Mouse (Mus musculus) heart, adult 2 months (tissue): ENCODE measurements around the gene Krt83. TPM values are rescaled to one million over a fixed set of nuclear protein-coding genes. Genes with fewer than 3 reads are reported as not detected.

Source experiments
- DNase-seq, 2 experiments: peaks; one replicate each; pipeline ENCODE4 v3.0.0; 2021
- H3K27ac ChIP-seq: fragments of 200-600 bp; 2 replicates; pipeline ENCODE4 v1.8.1; 2022
- H3K27me3 ChIP-seq: fragments of 200-500 bp; 2 replicates; pipeline ENCODE4 v1.6.1; 2012; ENCODE audit warnings: mild to moderate bottlenecking, low read length, inconsistent platforms, mixed read lengths; ENCODE audit not compliant: control insufficient read depth, insufficient read depth
- H3K36me3 ChIP-seq: fragments of 200-500 bp; 2 replicates; pipeline ENCODE4 v1.6.1; 2012; ENCODE audit warnings: low read length, inconsistent platforms; ENCODE audit not compliant: control insufficient read depth, insufficient read depth
- H3K4me1 ChIP-seq: fragments of 200-500 bp; 2 replicates; pipeline ENCODE4 v1.6.1; 2011; ENCODE audit warnings: low read length; ENCODE audit not compliant: control insufficient read depth, insufficient read depth
- H3K4me3 ChIP-seq: fragments of 200-600 bp; 2 replicates; pipeline ENCODE4 v1.8.1; 2022
- H3K79me2 ChIP-seq: fragments of 200-500 bp; replicated peaks from 2 replicates; pipeline ENCODE4 v1.6.1; 2012; ENCODE audit warnings: mild to moderate bottlenecking, inconsistent platforms, low read length, moderate library complexity, mixed read lengths; ENCODE audit not compliant: control insufficient read depth, insufficient read depth
- H3K9ac ChIP-seq: fragments of 200-500 bp; 2 replicates; pipeline ENCODE4 v1.6.1; 2012; ENCODE audit warnings: low read depth, mild to moderate bottlenecking, control low read depth, inconsistent platforms, low read length, mixed read lengths
- CTCF ChIP-seq: fragments of 200-600 bp; IDR thresholded peaks from 2 replicates; pipeline ENCODE4 v1.8.1; 2022; ENCODE audit warnings: antibody characterized with exemption, mild to moderate bottlenecking, moderate library complexity
- EP300 ChIP-seq: fragments of 200-500 bp; IDR thresholded peaks from 2 replicates; pipeline ENCODE4 v1.6.1; 2011; ENCODE audit warnings: low read depth, low read length, control low read depth; ENCODE audit not compliant: insufficient read depth
- POLR2A ChIP-seq: fragments of 200-500 bp; IDR thresholded peaks from 2 replicates; pipeline ENCODE4 v1.6.1; 2011; ENCODE audit warnings: mild to moderate bottlenecking, low read depth, low read length, control low read depth; ENCODE audit not compliant: insufficient read depth
- WGBS: fragments of 180-500 bp; shearing (Covaris S2); methylation state at CpG from one replicate; pipeline ENCODE4 v1.1.7; 2018; 5-methylcytosine and 5-hydroxymethylcytosine counted together
- intact Hi-C: fragments of 180-260 bp; cut with DNase I; formaldehyde crosslinking; loops from one replicate; pipeline ENCODE4 v1.15.1; 2025
- polyA plus RNA-seq: library from polyadenylated mRNA; depleted of rRNA; stranded (reverse); fragments of >200 nt; gene quantifications from 2 replicates; pipeline ENCODE4 v1.2.3, GENCODE M21; 2012
- total RNA-seq, 2 experiments: library from RNA; stranded (reverse); gene quantifications; 2 replicates each; pipeline ENCODE4 v1.2.3; 2021

Krt83 gene
- total and polyA plus RNA-seq, 3 experiments = not detected

- intact Hi-C loops = no loop called here
- H3K27ac ChIP-seq = no peak overlapping the region
- H3K27me3 ChIP-seq = no peaks in the 10 kb centered on the region
- no peak for DNase-seq
- no peaks in the 10 kb centered on the region for H3K4me1 ChIP-seq
- TF ChIP-seq CTCF = no peak
- TF ChIP-seq POLR2A = no peak
- TF ChIP-seq EP300 = no peak
- H3K9ac ChIP-seq = no peak overlapping the region
- no peaks in the 10 kb centered on the region for H3K79me2 ChIP-seq
- H3K4me3 ChIP-seq = no peak overlapping the region
- WGBS = 40% methylated on average over 4 of the region's 4 CpGs
- H3K36me3 ChIP-seq = no peaks in the 10 kb centered on the region
Measured at GRCm38 (mm10) chr15:101482056-101482455, 9.3 kb downstream of the Krt83 start.

- TF ChIP-seq POLR2A = no peak
- Histone ChIP-seq H3K4me1 (no peaks in the 10 kb centered on the region), H3K27ac (no peak overlapping the region), H3K79me2 (no peaks in the 10 kb centered on the region), H3K9ac (no peak overlapping the region), H3K36me3 (no peaks in the 10 kb centered on the region), H3K27me3 (no peaks in the 10 kb centered on the region), H3K4me3 (no peak overlapping the region)
- DNase-seq = no peak
- intact Hi-C loops = no loop called here
- WGBS = 29% methylated on average over 11 of the region's 11 CpGs
Measured at GRCm38 (mm10) chr15:101479666-101480060, 11.6 kb downstream of the Krt83 start.

GRCm38 (mm10) chr15:101479007-101479665 is 12.2 kb downstream of the Krt83 start:
- TF ChIP-seq CTCF (peak; percentile 57), EP300 (no peak)
- H3K79me2 ChIP-seq = no peaks in the 10 kb centered on the region
- no peaks in the 10 kb centered on the region for H3K27me3 ChIP-seq
- no peak overlapping the region for H3K9ac ChIP-seq
- no peaks in the 10 kb centered on the region for H3K36me3 ChIP-seq
- H3K27ac ChIP-seq = no peak overlapping the region
- intact Hi-C loops = no loop called here
- H3K4me3 ChIP-seq = peak overlapping the region; percentile 26; the same call in 1 of the 2 replicates
- no peaks in the 10 kb centered on the region for H3K4me1 ChIP-seq
- 8% methylated on average over 31 of the region's 31 CpGs for WGBS
- DNase-seq = peak; percentile 35 to 50

DNA sequence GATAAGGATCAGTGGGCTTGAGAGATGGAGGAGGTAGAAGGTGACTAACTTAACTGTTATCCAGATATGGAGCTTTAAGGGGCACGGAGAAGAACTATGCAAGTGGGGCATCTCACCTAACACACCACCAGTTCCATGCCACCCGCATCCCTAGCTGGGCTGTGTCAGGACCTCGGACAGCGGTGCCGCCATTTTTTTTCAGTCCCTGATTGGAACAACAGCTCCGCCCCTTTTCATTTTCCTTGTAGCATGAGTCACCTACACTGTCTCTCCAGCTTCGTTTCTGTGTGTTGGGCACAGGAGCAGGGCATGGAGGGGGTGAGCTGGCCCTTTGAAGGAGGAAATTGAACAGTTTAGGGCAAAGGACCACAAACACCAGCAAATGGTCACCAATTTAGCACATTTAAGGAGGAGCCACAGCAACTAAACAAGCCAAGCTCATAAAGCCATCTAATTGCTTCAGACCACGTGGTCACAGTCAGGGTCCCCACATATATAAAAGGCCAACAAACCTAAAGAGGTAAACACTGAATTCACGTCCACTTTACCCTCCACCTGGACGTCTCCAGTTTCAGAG is 18.3 kb downstream of the Krt83 start, which contains the start of gene Krt86:
TSS of gene Krt86 (plus strand) at position 527 of the 577 bp plus-strand sequence.
- Histone ChIP-seq H3K9ac (no peak within 1 kb of the TSS), H3K79me2 (no peaks in the 10 kb centered on the region), H3K4me1 (no peaks in the 10 kb centered on the region), H3K36me3 (no peaks in the 10 kb centered on the region), H3K27ac (no peak within 1 kb of the TSS), H3K4me3 (no peak within 1 kb of the TSS), H3K27me3 (no peaks in the 10 kb centered on the region)
- no peak for DNase-seq
- TF ChIP-seq EP300 (no peak), CTCF (no peak), POLR2A (no peak)
- intact Hi-C loops = no loop called here
- WGBS = 22% methylated on average over 10 of the region's 10 CpGs

GRCm38 (mm10) chr15:101469093-101469492 is 22.2 kb downstream of the Krt83 start:
- Histone ChIP-seq H3K27ac (no peak overlapping the region), H3K36me3 (no peaks in the 10 kb centered on the region), H3K79me2 (no peaks in the 10 kb centered on the region), H3K27me3 (no peaks in the 10 kb centered on the region), H3K9ac (no peak overlapping the region), H3K4me1 (no peaks in the 10 kb centered on the region), H3K4me3 (no peak overlapping the region)
- WGBS = 66% methylated on average over 4 of the region's 4 CpGs
- no peak for DNase-seq
- TF ChIP-seq POLR2A (no peak), EP300 (no peak), CTCF (no peak)
- intact Hi-C loops = no loop called here

- WGBS = 78% methylated on average over 13 of the region's 13 CpGs
Measured at GRCm38 (mm10) chr15:101463651-101464050, 27.7 kb downstream of the Krt83 start, which contains the start of gene Krt81. Gene Krt81 (minus strand): TSS chr15:101463751.

More at GRCm38 (mm10) chr15:101463651-101464050, 27.7 kb downstream of the Krt83 start, which contains the start of gene Krt81:
- intact Hi-C loops = no loop called here
- TF ChIP-seq EP300 (no peak), POLR2A (no peak), CTCF (no peak)
- H3K79me2 ChIP-seq = no peaks in the 10 kb centered on the region
- no peak within 1 kb of the TSS for H3K27ac ChIP-seq
- H3K4me1 ChIP-seq = no peaks in the 10 kb centered on the region
- H3K4me3 ChIP-seq = no peak within 1 kb of the TSS
- no peak for DNase-seq
- H3K27me3 ChIP-seq = no peaks in the 10 kb centered on the region
- H3K36me3 ChIP-seq = no peaks in the 10 kb centered on the region
- no peak within 1 kb of the TSS for H3K9ac ChIP-seq
